Mouse (Mus musculus) T-helper 2 cell (primary cell): ENCODE results near the gene Dtd1.

Experiments
- in situ Hi-C: fragments of 300-600 bp; cut with MboI, MseI; formaldehyde crosslinking; loops from one replicate; pipeline ENCODE4 v1.15.1; 2025; ENCODE audit warnings: high pct_unique_total_duplicates

Gene Dtd1

GRCm38 (mm10) chr2:144709285-144709684 lies 109.6 kb downstream of the Dtd1 start:
- in situ Hi-C loops, result no loop called here

GRCm38 (mm10) chr2:144709704-144710103 lies 110.0 kb downstream of the Dtd1 start:
- in situ Hi-C loops, result no loop called here

- in situ Hi-C loops, result no loop called here
Observed at GRCm38 (mm10) chr2:144714596-144714995, 114.9 kb downstream of the Dtd1 start.

- in situ Hi-C loops, result no loop called here
Observed at GRCm38 (mm10) chr2:144715211-144715768, 115.6 kb downstream of the Dtd1 start.

- in situ Hi-C loops, result no loop called here
Observed at GRCm38 (mm10) chr2:144716248-144716647, 116.6 kb downstream of the Dtd1 start.

- in situ Hi-C loops, result no loop called here
Observed at GRCm38 (mm10) chr2:144718273-144718672, 118.6 kb downstream of the Dtd1 start.

GRCm38 (mm10) chr2:144719294-144719693 lies 119.6 kb downstream of the Dtd1 start:
- in situ Hi-C loops, result no loop called here

- in situ Hi-C loops, result no loop called here
Observed at GRCm38 (mm10) chr2:144719718-144720117, 120.0 kb downstream of the Dtd1 start.

GRCm38 (mm10) chr2:144720407-144720959 lies 120.8 kb downstream of the Dtd1 start:
- in situ Hi-C loops, result no loop called here

GRCm38 (mm10) chr2:144724679-144725078 lies 125.0 kb downstream of the Dtd1 start:
- in situ Hi-C loops, result no loop called here

GRCm38 (mm10) chr2:144727136-144727535 lies 127.4 kb downstream of the Dtd1 start:
- in situ Hi-C loops, result no loop called here

- in situ Hi-C loops, result no loop called here
Observed at GRCm38 (mm10) chr2:144729776-144730175, 130.1 kb downstream of the Dtd1 start.

GRCm38 (mm10) chr2:144738161-144738560 lies 138.5 kb downstream of the Dtd1 start:
- in situ Hi-C loops, result no loop called here

GRCm38 (mm10) chr2:144738576-144738975 lies 138.9 kb downstream of the Dtd1 start:
- in situ Hi-C loops, result no loop called here

GRCm38 (mm10) chr2:144740577-144740997 lies 140.9 kb downstream of the Dtd1 start:
- in situ Hi-C loops, result no loop called here

- in situ Hi-C loops, result no loop called here
Observed at GRCm38 (mm10) chr2:144741973-144742372, 142.3 kb downstream of the Dtd1 start.

GRCm38 (mm10) chr2:144743316-144743715 lies 143.6 kb downstream of the Dtd1 start:
- in situ Hi-C loops, result no loop called here

GRCm38 (mm10) chr2:144745266-144745665 lies 145.6 kb downstream of the Dtd1 start:
- in situ Hi-C loops, result no loop called here

GRCm38 (mm10) chr2:144746046-144746783 lies 146.5 kb downstream of the Dtd1 start:
- in situ Hi-C loops, result no loop called here

GRCm38 (mm10) chr2:144753604-144754003 lies 153.9 kb downstream of the Dtd1 start:
- in situ Hi-C loops, result no loop called here

GRCm38 (mm10) chr2:144755016-144755415 lies 155.3 kb downstream of the Dtd1 start:
- in situ Hi-C loops, result no loop called here

- in situ Hi-C loops, result no loop called here
Observed at GRCm38 (mm10) chr2:144760666-144761065, 161.0 kb downstream of the Dtd1 start.

GRCm38 (mm10) chr2:144763706-144764105 lies 164.0 kb downstream of the Dtd1 start:
- in situ Hi-C loops, result no loop called here
